ENCODE assay signal across 8 mouse cellular contexts in the genomic region with DNA sequence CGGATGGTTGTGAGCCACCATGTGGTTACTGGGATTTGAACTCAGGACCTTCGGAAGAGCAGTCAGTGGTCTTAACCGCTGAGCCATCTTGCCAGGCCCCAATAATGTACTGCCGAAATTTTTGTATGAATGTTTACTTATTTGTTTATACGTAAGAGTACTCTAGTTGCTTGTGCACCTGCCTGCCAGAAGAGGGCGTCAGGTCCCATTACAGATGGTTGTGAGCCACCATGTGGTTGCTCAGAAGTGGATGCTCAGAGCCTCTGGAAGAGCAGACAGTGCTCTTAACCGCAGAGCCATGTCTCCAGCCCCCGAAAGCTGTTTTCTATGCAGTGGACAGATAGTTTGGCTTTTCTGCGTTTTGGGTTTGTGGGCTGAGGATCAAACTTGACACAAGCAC. TPM values are rescaled to one million over a fixed set of nuclear protein-coding genes. Genes with fewer than 3 reads are reported as not detected.
DNase-seq lines count a peak whose midpoint lies in the region; ATAC-seq and TF ChIP-seq lines count a peak whose summit lies in the region.

No protein-coding gene starts in this region.

- DNase-seq in heart, adult 2 months: no peak
- DNase-seq in heart, postnatal 25 days (ENCODE audit: low spot score): no peak
- no peak for DNase-seq in testis, postnatal 14 days (ENCODE audit: low spot score)
- DNase-seq in embryonic facial prominence, embryonic 11.5 days (ENCODE audit: low spot score): peak; percentile 44
- no peak for DNase-seq in frontal cortex, postnatal 14 days (ENCODE audit: low spot score in 2 of 2)
- no peak for DNase-seq in adipocyte (ENCODE audit: low spot score)

- H3K4me1 ChIP-seq in heart, adult 2 months (ENCODE audit: control insufficient read depth, insufficient read depth, low read length): no peaks in the 10 kb centered on the region
- no peaks in the 10 kb centered on the region for H3K4me1 ChIP-seq in testis, adult 2 months (ENCODE audit: control insufficient read depth, insufficient read depth, low read length)
- H3K4me1 ChIP-seq in embryonic facial prominence, embryonic 11.5 days (ENCODE audit: control insufficient read depth, insufficient read depth, low read length): no peaks in the 10 kb centered on the region

- H3K9me3 ChIP-seq in embryonic facial prominence, embryonic 11.5 days (replicated peaks; ENCODE audit: control insufficient read depth, low read length): no peaks in the 10 kb centered on the region

- no peak for ATAC-seq in embryonic facial prominence, embryonic 11.5 days (replicated peaks; ENCODE audit: insufficient number of reproducible peaks, low FRiP score, low TSS enrichment, low read depth)
- peak; percentile 60; the same call in 1 of the 2 replicates for ATAC-seq in megakaryocyte progenitor cell, adult 5-6 weeks (replicated peaks; ENCODE audit: poor library complexity)

- H3K4me3 ChIP-seq in heart, adult 2 months: no peak overlapping the region
- no peak overlapping the region for H3K4me3 ChIP-seq in testis, adult 2 months (ENCODE audit: control insufficient read depth, low read depth, low read length)
- no peak overlapping the region for H3K4me3 ChIP-seq in embryonic facial prominence, embryonic 11.5 days (ENCODE audit: low read depth, low read length)

- H3K27me3 ChIP-seq in heart, adult 2 months (ENCODE audit: control insufficient read depth, insufficient read depth, low read length): no peaks in the 10 kb centered on the region
- H3K27me3 ChIP-seq in testis, adult 2 months (ENCODE audit: control insufficient read depth, insufficient read depth, low read length): no peaks in the 10 kb centered on the region
- no peaks in the 10 kb centered on the region for H3K27me3 ChIP-seq in embryonic facial prominence, embryonic 11.5 days (ENCODE audit: control insufficient read depth, insufficient read depth, low read length)

- intact Hi-C loops in heart, adult 2 months (cut with DNase I): loop anchor here (2.0 kb wide), 1 partner anchor 21 kb away; a partner anchor contains a TSS
- intact Hi-C loops in heart, postnatal 25 days (cut with DNase I): no loop called here

- no peak for TF ChIP-seq POLR2A in heart, adult 2 months (IDR thresholded peaks at IDR 0.05; ENCODE audit: insufficient read depth, low read depth, low read length)
- no peak for TF ChIP-seq POLR2A in testis, adult 2 months (IDR thresholded peaks at IDR 0.05; ENCODE audit: control insufficient read depth, low read depth, low read length)

- H3K36me3 ChIP-seq in heart, adult 2 months (ENCODE audit: control insufficient read depth, insufficient read depth, low read length): no peaks in the 10 kb centered on the region
- H3K36me3 ChIP-seq in testis, adult 2 months (ENCODE audit: control insufficient read depth, insufficient read depth, low read length): no peaks in the 10 kb centered on the region
- H3K36me3 ChIP-seq in embryonic facial prominence, embryonic 11.5 days (replicated peaks; ENCODE audit: control insufficient read depth, insufficient read depth, low read depth, low read length): no peaks in the 10 kb centered on the region

- no peak overlapping the region for H3K4me2 ChIP-seq in embryonic facial prominence, embryonic 11.5 days (ENCODE audit: low read depth, low read length)

- H3K79me2 ChIP-seq in heart, adult 2 months (replicated peaks; ENCODE audit: control insufficient read depth, insufficient read depth, low read length): no peaks in the 10 kb centered on the region

- no peak for TF ChIP-seq EP300 in heart, adult 2 months (IDR thresholded peaks at IDR 0.05; ENCODE audit: insufficient read depth, low read depth, low read length)

- H3K9ac ChIP-seq in heart, adult 2 months (ENCODE audit: low read depth, low read length): no peak overlapping the region
- no peak overlapping the region for H3K9ac ChIP-seq in embryonic facial prominence, embryonic 11.5 days (replicated peaks; ENCODE audit: low read length)

- TF ChIP-seq CTCF in heart, adult 2 months (IDR thresholded peaks at IDR 0.05): peak; percentile 72
- peak; percentile 30; the same call in 1 of the 2 replicates for TF ChIP-seq CTCF in testis, adult 2 months (IDR thresholded peaks at IDR 0.05; ENCODE audit: control insufficient read depth, insufficient read depth, insufficient replicate concordance, low read depth, low read length)

- WGBS in heart, adult 2 months: 58% methylated on average over 9 of the region's 9 CpGs
- WGBS in embryonic facial prominence, embryonic 11.5 days: 41% methylated on average over 9 of the region's 9 CpGs

- H3K27ac ChIP-seq in heart, adult 2 months: no peak overlapping the region
- H3K27ac ChIP-seq in testis, adult 2 months (ENCODE audit: control insufficient read depth, insufficient read depth, low read depth, low read length): no peak overlapping the region
- H3K27ac ChIP-seq in embryonic facial prominence, embryonic 11.5 days (replicated peaks; ENCODE audit: low read depth, low read length): no peak overlapping the region

RNA-seq across cellular contexts. Expression of a gene that starts 21.6 kb away (rescaled TPM):
- 1 to 10 TPM; 1.7 to 3.1 TPM for total RNA-seq in heart, adult 2 months (2021)
- polyA plus RNA-seq in heart, adult 2 months (2012; rRNA removed): 0.67 and 1.3 TPM in 2 replicates
- 1 to 10 TPM; 1.7 to 2.3 TPM for total RNA-seq in heart, postnatal 25 days (2021)
- polyA plus RNA-seq in testis, adult 2 months (2012; rRNA removed): 0.16 and 0.55 TPM in 2 replicates
- polyA plus RNA-seq in embryonic facial prominence, embryonic 11.5 days (2014; fragmentation: Nextera tagmentation; extraction: Ambion mirVana): 8.6 and 10.7 TPM in 2 replicates
- total RNA-seq in megakaryocyte progenitor cell, adult 5-6 weeks (2015): 2.0 and 3.6 TPM in 2 replicates
- 0.58 and 2.0 TPM in 2 replicates for total RNA-seq in megakaryocyte progenitor cell, adult 5-6 weeks (2017)

RNA-seq across cellular contexts. Expression of a gene that starts 28.1 kb away (rescaled TPM):
- total RNA-seq in heart, adult 2 months (2021): 10 to 100 TPM; 12.4 to 13.5 TPM
- 2.7 and 5.5 TPM in 2 replicates for polyA plus RNA-seq in heart, adult 2 months (2012; rRNA removed)
- total RNA-seq in heart, postnatal 25 days (2021): 10 to 100 TPM; 11.2 to 11.8 TPM
- 15.4 and 16.7 TPM in 2 replicates for polyA plus RNA-seq in testis, adult 2 months (2012; rRNA removed)
- 16.5 and 17.9 TPM in 2 replicates for polyA plus RNA-seq in embryonic facial prominence, embryonic 11.5 days (2014; fragmentation: Nextera tagmentation; extraction: Ambion mirVana)
- total RNA-seq in megakaryocyte progenitor cell, adult 5-6 weeks (2015): 39.9 and 45.4 TPM in 2 replicates
- total RNA-seq in megakaryocyte progenitor cell, adult 5-6 weeks (2017): 51.6 and 71.5 TPM in 2 replicates
